Mouse (Mus musculus): ENCODE measurements around the gene Dennd1a. TPM values are rescaled to one million over a fixed set of nuclear protein-coding genes. Genes with fewer than 3 reads are reported as not detected.

Dennd1a gene
- polyA plus RNA-seq, 1 experiment from 2014 or later, result 18.3 TPM

GRCm38 (mm10) chr2:37818761-37819525 is 468.2 kb downstream of the Dennd1a start:
- no peak for DNase-seq (ENCODE audit: low spot score)
- Histone ChIP-seq H3K27ac (peak overlapping the region; percentile 47; the same call in 1 of the 2 replicates), H3K27me3 (ENCODE audit: low read depth, poor library complexity, severe bottlenecking) (no peaks in the 10 kb centered on the region), H3K9me3 (replicated peaks) (no peaks in the 10 kb centered on the region), H3K4me1 (peaks cover 23% of the 10 kb centered on the region), H3K4me3 (no peak overlapping the region), H3K36me3 (0 out of 2 replicates have a peak, but pooled peaks cover 4% of the 10 kb centered on the region)
- 12% methylated on average over 5 of the region's 5 CpGs for WGBS

- H3K36me3 ChIP-seq, result peaks cover 11% of the 10 kb centered on the region
- no peak overlapping the region for H3K27ac ChIP-seq
- H3K9me3 ChIP-seq (replicated peaks), result no peaks in the 10 kb centered on the region
- peaks cover 27% of the 10 kb centered on the region for H3K4me1 ChIP-seq
- peak; percentile 85 for DNase-seq (ENCODE audit: low spot score)
- WGBS, result 15% methylated on average over 3 of the region's 3 CpGs
- H3K27me3 ChIP-seq (ENCODE audit: low read depth, poor library complexity, severe bottlenecking), result no peaks in the 10 kb centered on the region
- H3K4me3 ChIP-seq, result no peak overlapping the region
These were observed 471.5 kb downstream of the Dennd1a start for GRCm38 (mm10) chr2:37815676-37816075.

GRCm38 (mm10) chr2:37814820-37815361 is 472.3 kb downstream of the Dennd1a start:
- DNase-seq (ENCODE audit: low spot score), result no peak
- H3K36me3 ChIP-seq, result peaks cover 11% of the 10 kb centered on the region
- no peak overlapping the region for H3K27ac ChIP-seq
- H3K4me1 ChIP-seq, result peaks cover 27% of the 10 kb centered on the region
- H3K27me3 ChIP-seq (ENCODE audit: low read depth, poor library complexity, severe bottlenecking), result no peaks in the 10 kb centered on the region
- no peaks in the 10 kb centered on the region for H3K9me3 ChIP-seq (replicated peaks)
- WGBS, result 80% methylated on average over 8 of the region's 8 CpGs
- H3K4me3 ChIP-seq, result no peak overlapping the region

- no peak for DNase-seq (ENCODE audit: low spot score)
- WGBS, result 90% methylated on average over 5 of the region's 5 CpGs
- no peaks in the 10 kb centered on the region for H3K27me3 ChIP-seq (ENCODE audit: low read depth, poor library complexity, severe bottlenecking)
- H3K4me3 ChIP-seq, result no peak overlapping the region
- no peak overlapping the region for H3K27ac ChIP-seq
- peaks cover 11% of the 10 kb centered on the region for H3K36me3 ChIP-seq
- peaks cover 9% of the 10 kb centered on the region; the same call in 1 of the 2 replicates for H3K4me1 ChIP-seq
- H3K9me3 ChIP-seq (replicated peaks), result no peaks in the 10 kb centered on the region
These were observed 474.8 kb downstream of the Dennd1a start for GRCm38 (mm10) chr2:37812401-37812800.

GRCm38 (mm10) chr2:37811682-37812081 is 475.5 kb downstream of the Dennd1a start:
- WGBS, result 75% methylated on average over 2 of the region's 2 CpGs
- H3K27me3 ChIP-seq (ENCODE audit: low read depth, poor library complexity, severe bottlenecking), result no peaks in the 10 kb centered on the region

GRCm38 (mm10) chr2:37802610-37803212 is 484.5 kb downstream of the Dennd1a start:
- Histone ChIP-seq H3K4me3 (no peak overlapping the region), H3K36me3 (peaks cover 15% of the 10 kb centered on the region), H3K27me3 (ENCODE audit: low read depth, poor library complexity, severe bottlenecking) (no peaks in the 10 kb centered on the region), H3K27ac (peak overlapping the region; percentile 40; the same call in 1 of the 2 replicates), H3K9me3 (replicated peaks) (no peaks in the 10 kb centered on the region), H3K4me1 (peaks cover 39% of the 10 kb centered on the region)
- peak; percentile 86 for DNase-seq (ENCODE audit: low spot score)
- 44% methylated on average over 4 of the region's 4 CpGs for WGBS

More at GRCm38 (mm10) chr2:37811682-37812081, 475.5 kb downstream of the Dennd1a start:
- no peaks in the 10 kb centered on the region for H3K9me3 ChIP-seq (replicated peaks)
- no peak for DNase-seq (ENCODE audit: low spot score)
- H3K4me3 ChIP-seq, result no peak overlapping the region
- peaks cover 11% of the 10 kb centered on the region for H3K36me3 ChIP-seq
- no peak overlapping the region for H3K27ac ChIP-seq
- peaks cover 13% of the 10 kb centered on the region for H3K4me1 ChIP-seq

GRCm38 (mm10) chr2:37801687-37802086 is 485.5 kb downstream of the Dennd1a start:
- Histone ChIP-seq H3K4me3 (no peak overlapping the region), H3K27me3 (ENCODE audit: low read depth, poor library complexity, severe bottlenecking) (no peaks in the 10 kb centered on the region), H3K27ac (no peak overlapping the region), H3K4me1 (peaks cover 45% of the 10 kb centered on the region), H3K36me3 (peaks cover 15% of the 10 kb centered on the region), H3K9me3 (replicated peaks) (no peaks in the 10 kb centered on the region)
- DNase-seq (ENCODE audit: low spot score), result no peak
- 75% methylated on average over 4 of the region's 4 CpGs for WGBS

- no peak for DNase-seq (ENCODE audit: low spot score)
- Histone ChIP-seq H3K4me1 (peaks cover 68% of the 10 kb centered on the region), H3K9me3 (replicated peaks) (no peaks in the 10 kb centered on the region), H3K4me3 (no peak overlapping the region), H3K27me3 (ENCODE audit: low read depth, poor library complexity, severe bottlenecking) (peaks cover 16% of the 10 kb centered on the region), H3K36me3 (peaks cover 12% of the 10 kb centered on the region), H3K27ac (peak overlapping the region; percentile 66)
- WGBS, result 69% methylated on average over 6 of the region's 6 CpGs
These were observed 488.1 kb downstream of the Dennd1a start for GRCm38 (mm10) chr2:37799137-37799536.

GRCm38 (mm10) chr2:37797046-37797445 is 490.1 kb downstream of the Dennd1a start:
- 89% methylated on average over 4 of the region's 4 CpGs for WGBS
- Histone ChIP-seq H3K27ac (peak overlapping the region; percentile 76), H3K27me3 (ENCODE audit: low read depth, poor library complexity, severe bottlenecking) (peaks cover 36% of the 10 kb centered on the region), H3K4me1 (peaks cover 72% of the 10 kb centered on the region), H3K36me3 (peaks cover 15% of the 10 kb centered on the region), H3K9me3 (replicated peaks) (no peaks in the 10 kb centered on the region), H3K4me3 (no peak overlapping the region)
- DNase-seq (ENCODE audit: low spot score), result no peak

- Histone ChIP-seq H3K27me3 (ENCODE audit: low read depth, poor library complexity, severe bottlenecking) (peaks cover 46% of the 10 kb centered on the region), H3K9me3 (replicated peaks) (no peaks in the 10 kb centered on the region), H3K4me3 (peak overlapping the region; percentile 18; the same call in 1 of the 2 replicates), H3K27ac (peak overlapping the region; percentile 76; the same call in 1 of the 2 replicates), H3K4me1 (peaks cover 72% of the 10 kb centered on the region), H3K36me3 (peaks cover 16% of the 10 kb centered on the region)
- 16% methylated on average over 1 of the region's 1 CpGs for WGBS
- DNase-seq (ENCODE audit: low spot score), result no peak
These were observed 491.2 kb downstream of the Dennd1a start for GRCm38 (mm10) chr2:37796021-37796420.

- H3K4me3 ChIP-seq, result no peak overlapping the region
- H3K9me3 ChIP-seq (replicated peaks), result no peaks in the 10 kb centered on the region
- no peak for DNase-seq (ENCODE audit: low spot score)
- H3K36me3 ChIP-seq, result peaks cover 11% of the 10 kb centered on the region; the same call in 1 of the 2 replicates
- H3K4me1 ChIP-seq, result peaks cover 50% of the 10 kb centered on the region
- H3K27me3 ChIP-seq (ENCODE audit: low read depth, poor library complexity, severe bottlenecking), result peaks cover 73% of the 10 kb centered on the region
- WGBS, result 95% methylated on average over 4 of the region's 4 CpGs
- H3K27ac ChIP-seq, result no peak overlapping the region
These were observed 495.9 kb downstream of the Dennd1a start for GRCm38 (mm10) chr2:37791340-37791739.

- no peak for DNase-seq (ENCODE audit: low spot score)
- H3K4me3 ChIP-seq, result no peak overlapping the region
- peaks cover 47% of the 10 kb centered on the region for H3K4me1 ChIP-seq
- peaks cover 11% of the 10 kb centered on the region; the same call in 1 of the 2 replicates for H3K36me3 ChIP-seq
- H3K27me3 ChIP-seq (ENCODE audit: low read depth, poor library complexity, severe bottlenecking), result peaks cover 78% of the 10 kb centered on the region
- WGBS, result 93% methylated on average over 14 of the region's 14 CpGs
- no peaks in the 10 kb centered on the region for H3K9me3 ChIP-seq (replicated peaks)
- H3K27ac ChIP-seq, result no peak overlapping the region
These were observed 496.5 kb downstream of the Dennd1a start for GRCm38 (mm10) chr2:37790738-37791137.

- H3K4me1 ChIP-seq, result peaks cover 40% of the 10 kb centered on the region
- 93% methylated on average over 10 of the region's 10 CpGs for WGBS
- no peak overlapping the region for H3K4me3 ChIP-seq
- no peaks in the 10 kb centered on the region for H3K9me3 ChIP-seq (replicated peaks)
- peaks cover 80% of the 10 kb centered on the region for H3K27me3 ChIP-seq (ENCODE audit: low read depth, poor library complexity, severe bottlenecking)
- peaks cover 11% of the 10 kb centered on the region; the same call in 1 of the 2 replicates for H3K36me3 ChIP-seq
- H3K27ac ChIP-seq, result no peak overlapping the region
- DNase-seq (ENCODE audit: low spot score), result no peak
These were observed 497.2 kb downstream of the Dennd1a start for GRCm38 (mm10) chr2:37789995-37790394.
